Mouse (Mus musculus) liver, postnatal 0 days (tissue): ENCODE data around the gene Slc22a15.

ENCODE experiments used
- CTCF ChIP-seq: sonication (generic); IDR thresholded peaks from 2 replicates; pipeline ENCODE4 v1.5.1; 2016; ENCODE audit warnings: antibody characterized with exemption, low read depth
- EP300 ChIP-seq: IDR thresholded peaks from 2 replicates; pipeline ENCODE4 v1.6.1; 2016; ENCODE audit warnings: antibody characterized with exemption, low read depth, mild to moderate bottlenecking

GRCm38 (mm10) chr3:101925663-101926062 is 1.4 kb upstream of the Slc22a15 start:
- TF ChIP-seq EP300 (no peak), CTCF (no peak)
